Mouse (Mus musculus) left cerebral cortex, adult 8-10 months (tissue): Measurements from ENCODE around the gene Nktr. TPM values are rescaled to one million over a fixed set of nuclear protein-coding genes. Genes with fewer than 3 reads are reported as not detected.

ENCODE experiments used
- DNase-seq, 2 experiments: peaks; one replicate each; pipeline ENCODE4 v3.0.0; 2022; ENCODE audit warnings: low spot score in 2 of 2
- total RNA-seq, 4 experiments: library from RNA; stranded (reverse); gene quantifications; 2 replicates each; pipeline ENCODE4 v1.2.4; 2022

Nktr gene
- total RNA-seq, 4 experiments from 2014 or later: 89.5 to 103 (median 92.6) TPM

DNA sequence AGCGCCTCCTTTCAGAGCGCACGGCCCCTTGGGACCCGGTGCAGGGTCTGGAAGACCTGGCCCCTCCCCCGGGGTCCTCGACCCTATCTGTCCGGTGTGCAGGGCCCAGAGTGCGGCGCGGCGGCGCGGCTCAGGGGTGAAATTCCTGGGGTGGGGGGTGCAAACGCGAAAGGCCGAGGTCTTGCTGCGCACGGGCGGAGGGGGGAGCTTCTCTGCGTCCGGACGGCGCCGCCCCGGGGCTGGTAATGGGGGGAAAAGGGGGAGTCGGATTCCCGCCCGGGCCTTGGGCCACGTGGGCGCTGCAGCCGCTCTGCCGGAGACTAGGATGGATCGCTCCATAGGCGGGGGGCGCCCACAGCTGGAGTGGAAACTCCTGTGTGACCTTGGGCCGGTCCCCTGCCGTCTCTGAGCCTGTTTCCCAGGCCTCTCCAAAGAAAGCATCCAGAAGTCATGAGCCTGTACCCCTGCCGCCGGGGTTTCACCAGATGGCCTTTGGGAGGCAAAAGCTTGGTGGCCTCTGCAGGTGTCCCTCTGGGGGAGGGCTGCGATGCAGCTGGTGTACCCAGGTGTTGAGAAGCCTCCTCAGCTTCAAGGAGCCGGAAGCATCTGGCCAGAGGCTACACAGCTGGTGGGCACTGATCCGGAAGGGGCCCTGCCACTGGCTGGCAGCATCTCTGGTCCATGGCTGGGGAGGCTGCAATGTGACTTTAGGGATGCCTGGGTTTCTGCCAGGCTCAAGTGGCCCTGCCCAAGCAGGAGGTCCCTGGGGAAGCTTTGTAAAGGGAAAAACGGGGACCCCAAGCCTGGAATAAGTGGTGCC, 41.5 kb downstream of the Nktr start:
- peak in 1 of 2 experiments; percentile 65 for DNase-seq

DNA sequence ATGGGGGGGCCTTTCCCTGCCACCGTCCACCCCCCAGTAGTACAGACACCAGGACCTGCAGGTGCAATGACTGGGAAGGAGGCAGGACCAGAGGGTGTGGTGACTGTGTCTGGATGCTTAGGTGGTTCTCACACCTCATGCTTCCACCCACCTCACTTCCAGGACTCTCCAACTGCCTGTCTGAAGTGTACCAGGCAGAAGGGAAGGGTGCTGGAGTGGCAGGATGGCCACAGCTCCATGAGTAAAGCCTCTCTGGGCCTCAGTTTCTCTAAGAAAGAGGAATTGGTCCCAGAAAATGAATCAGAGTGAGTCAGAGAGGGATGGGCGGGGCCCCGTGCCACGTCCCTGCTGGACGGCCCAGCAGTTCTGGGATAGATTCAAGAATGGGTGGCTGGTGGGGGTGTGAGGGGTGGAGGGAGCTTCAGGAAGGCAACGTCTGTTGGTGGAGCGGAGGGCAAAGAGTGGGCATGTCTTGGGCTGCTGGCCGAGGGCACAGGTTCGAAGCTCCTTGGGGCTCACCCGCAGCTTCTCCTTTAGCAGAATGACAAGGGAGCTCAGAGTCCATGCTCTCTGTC, 42.2 kb downstream of the Nktr start:
- DNase-seq: peak in 1 of 2 experiments; percentile 55

DNA sequence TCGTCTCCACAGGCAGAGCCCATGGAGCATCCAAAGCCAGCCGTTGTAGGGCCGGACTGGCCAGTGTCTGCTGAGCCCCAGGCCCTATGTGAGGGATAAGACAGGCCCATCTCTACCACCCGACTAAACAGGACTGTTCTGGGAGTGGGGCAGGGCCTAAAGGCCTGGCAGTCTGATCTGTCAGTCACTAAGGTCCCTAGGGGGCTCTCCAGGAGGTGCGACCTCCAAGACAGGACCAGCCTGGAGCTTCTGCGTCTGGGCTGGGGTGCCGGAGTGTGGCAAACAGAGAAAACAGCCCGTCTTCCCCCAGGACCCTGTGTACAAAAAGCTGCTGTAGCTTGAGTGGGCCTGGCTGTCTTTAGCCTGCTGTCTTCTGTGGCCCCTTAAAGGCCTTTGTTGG, 42.8 kb downstream of the Nktr start:
- DNase-seq: no peak

DNA sequence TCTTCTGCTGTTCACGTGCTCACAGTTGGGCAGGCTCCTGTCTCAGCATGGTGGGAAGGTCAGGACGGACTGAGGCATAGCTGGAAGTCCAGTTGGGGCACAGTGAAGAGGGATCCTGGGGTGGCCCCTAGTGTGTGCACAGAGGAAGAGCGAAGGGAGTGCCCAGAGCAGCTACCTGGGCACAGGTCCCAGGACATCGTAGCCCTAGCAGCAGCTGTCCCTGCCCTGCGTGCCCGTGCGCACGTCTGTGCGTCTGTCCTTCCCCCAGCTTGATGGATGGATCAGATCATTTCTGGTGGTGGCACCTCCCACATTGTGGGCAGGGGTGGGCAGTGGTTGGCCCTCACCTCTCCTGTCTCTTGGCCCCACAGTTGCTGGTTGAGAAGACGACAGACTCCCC, 43.3 kb downstream of the Nktr start:
- peak in 1 of 2 experiments; percentile 23 for DNase-seq

DNA sequence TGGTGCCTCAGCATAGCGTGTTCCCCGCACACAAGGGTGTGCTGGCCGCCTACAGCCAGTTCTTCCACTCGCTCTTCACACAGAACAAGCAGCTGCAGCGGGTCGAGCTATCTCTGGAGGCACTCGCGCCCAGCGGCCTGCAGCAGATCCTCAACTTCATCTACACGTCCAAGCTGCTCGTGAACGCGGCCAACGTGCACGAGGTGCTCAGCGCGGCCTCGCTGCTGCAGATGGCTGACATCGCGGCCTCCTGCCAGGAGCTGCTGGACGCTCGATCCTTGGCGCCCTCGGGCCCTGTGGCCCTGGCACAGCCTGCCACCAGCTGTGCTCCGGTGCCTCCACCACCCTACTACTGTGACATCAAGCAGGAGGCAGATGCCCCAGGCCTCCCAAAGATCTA, 43.8 kb downstream of the Nktr start:
- DNase-seq: peak in 1 of 2 experiments; percentile 33

DNA sequence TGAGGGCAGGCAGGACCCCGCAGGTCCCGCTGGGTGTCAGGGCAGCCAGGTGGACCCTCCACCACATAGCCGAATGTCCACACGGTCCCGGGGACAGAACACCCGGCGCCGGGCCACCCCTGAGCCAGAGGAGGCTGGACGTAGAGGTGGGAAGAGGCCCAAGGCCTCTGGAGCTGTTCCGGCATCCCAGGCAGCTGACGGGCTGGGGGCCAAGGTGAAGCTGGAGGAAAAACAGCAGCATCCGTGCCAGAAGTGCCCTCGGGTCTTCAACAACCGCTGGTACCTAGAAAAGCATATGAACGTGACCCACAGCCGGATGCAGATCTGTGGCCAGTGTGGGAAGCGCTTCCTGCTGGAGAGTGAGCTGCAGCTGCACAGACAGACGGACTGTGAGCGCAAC, 44.7 kb downstream of the Nktr start:
- peak in 1 of 2 experiments; percentile 17 for DNase-seq

DNA sequence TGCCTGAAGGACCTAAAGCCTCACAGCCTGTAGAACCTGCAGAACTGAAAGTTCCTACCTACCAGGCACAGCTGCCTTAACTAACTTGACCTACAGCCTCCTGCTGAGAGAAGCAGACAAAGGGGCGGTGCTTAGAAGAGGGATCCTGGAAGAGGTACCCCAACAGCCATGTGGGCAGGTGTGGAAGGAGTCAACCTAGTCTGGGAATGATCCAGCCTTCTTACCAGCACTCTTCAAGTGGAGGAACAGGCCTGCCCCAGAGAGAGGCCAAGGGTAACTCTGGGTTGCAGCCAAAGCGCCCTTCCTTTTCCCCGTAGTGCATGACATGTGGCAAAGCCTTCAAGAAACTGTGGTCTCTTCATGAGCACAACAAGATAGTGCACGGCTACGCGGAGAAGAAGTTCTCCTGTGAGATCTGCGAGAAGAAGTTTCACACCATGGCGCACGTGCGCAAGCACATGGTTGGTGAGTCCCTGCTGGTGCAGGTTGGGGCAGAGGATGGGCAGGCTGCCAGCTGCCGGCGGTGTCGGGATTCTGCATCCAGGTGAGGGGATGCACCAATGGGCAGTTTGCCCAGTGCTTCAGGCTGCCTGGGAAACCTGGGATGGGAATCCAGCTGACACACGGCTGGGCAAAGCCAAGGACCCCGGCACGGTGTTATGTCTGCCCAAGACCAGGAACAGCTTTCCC, 46.3 kb downstream of the Nktr start:
- DNase-seq: peak in 1 of 2 experiments; percentile 42

DNA sequence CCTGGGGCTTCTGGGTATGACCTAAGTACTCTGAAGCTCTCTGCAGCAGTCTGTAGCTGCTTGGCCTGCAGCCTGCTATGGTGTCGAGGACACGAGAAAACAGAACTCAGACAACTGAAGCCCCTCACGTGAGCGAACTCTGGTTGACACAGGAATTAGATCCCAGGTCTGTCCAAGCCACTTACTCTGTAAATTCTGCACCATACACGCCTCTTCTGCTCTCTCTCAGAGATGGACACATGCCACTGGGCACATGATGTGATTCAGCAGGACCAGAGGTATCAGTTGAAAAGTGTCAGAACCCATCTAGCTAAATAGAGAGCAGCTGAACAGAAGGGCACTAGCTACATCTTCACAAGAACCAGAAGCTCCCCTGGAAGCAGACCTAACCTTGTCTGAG, 53.4 kb downstream of the Nktr start:
- DNase-seq: no peak

DNA sequence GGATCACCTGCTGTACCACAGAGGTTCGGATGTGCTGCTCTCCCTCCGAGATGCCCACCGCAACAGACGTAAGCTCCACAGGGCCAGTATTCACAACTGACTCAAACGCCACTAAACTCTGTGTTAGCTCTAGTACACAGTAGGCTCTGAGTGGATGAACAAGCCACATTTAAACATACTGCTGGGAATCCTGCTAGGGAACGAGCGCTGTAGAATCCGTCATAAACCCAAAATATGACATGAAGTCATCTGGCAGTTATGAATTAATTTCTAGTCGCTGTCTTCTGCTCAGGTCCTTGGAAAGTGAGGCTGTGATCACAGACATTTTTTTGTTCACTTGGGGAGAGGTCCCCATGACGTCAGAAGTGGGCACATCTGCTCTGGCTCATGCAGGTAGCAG, 57.0 kb downstream of the Nktr start:
- DNase-seq: no peak

DNA sequence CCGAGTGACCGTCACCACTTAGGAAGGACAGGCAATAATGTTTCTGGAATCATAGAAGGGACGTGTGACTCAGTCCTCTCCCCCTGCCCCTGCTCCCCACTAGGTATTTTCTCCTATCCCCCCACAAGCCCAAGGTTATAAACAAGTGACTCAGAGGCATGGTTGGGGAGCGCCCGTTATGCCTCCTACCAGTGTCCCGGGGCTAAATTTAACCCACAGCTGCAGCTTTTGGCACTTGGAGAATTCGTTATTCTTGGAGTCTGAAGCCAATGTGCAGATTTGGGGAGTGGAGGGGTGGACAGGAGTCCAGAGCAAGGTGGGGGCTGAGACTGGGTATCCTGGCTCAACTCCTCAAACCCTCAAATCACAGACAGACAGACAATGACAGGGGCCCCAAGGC, 57.5 kb downstream of the Nktr start:
- DNase-seq: peak in 1 of 2 experiments; percentile 74

DNA sequence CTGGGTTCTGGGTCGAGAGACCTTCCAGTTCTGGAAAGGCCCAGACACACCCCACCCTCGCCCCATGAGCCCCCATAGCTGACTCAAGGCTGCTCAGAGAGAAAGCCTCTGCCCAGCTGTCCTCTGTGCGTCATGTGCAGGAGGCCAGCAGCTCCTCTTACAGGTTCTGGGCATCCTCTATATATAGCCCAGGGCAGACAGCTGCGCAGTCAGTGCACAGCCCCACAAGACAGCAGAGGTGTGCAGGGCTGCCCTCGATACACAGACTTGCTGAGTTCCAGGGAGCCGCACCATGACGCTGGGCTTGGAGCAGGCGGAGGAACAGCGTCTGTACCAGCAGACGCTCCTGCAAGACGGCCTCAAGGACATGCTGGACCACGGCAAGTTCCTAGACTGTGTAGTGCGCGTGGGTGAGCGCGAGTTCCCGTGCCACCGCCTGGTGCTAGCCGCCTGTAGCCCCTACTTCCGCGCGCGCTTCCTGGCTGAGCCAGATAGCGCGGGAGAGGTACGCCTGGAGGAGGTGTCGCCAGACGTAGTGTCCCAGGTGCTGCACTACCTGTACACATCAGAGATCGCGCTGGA, 58.6 kb downstream of the Nktr start, which contains the start of gene Klhl40:
Gene Klhl40, plus strand, starts transcription at position 124 of the 582 bp plus-strand sequence.
- peak in 1 of 2 experiments; percentile 77 for DNase-seq

DNA sequence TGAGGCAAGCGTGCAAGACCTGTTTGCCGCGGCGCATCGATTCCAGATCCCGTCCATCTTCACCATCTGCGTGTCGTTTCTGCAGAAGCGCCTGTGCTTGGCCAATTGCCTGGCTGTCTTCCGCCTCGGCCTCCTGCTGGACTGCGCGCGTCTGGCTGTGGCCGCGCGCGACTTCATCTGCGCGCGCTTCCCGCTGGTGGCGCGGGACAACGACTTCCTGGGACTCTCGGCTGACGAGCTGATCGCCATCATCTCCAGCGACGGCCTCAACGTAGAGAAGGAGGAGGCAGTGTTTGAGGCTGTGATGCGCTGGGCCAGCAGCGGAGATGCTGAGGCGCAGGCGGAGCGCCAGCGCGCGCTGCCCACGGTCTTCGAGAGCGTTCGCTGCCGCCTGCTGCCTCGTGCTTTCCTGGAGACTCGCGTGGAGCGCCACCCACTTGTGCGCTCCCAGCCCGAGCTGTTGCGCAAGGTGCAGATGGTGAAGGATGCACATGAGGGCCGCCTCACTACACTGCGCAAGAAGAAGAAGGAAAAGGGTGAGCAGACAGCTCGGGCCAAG, 59.2 kb downstream of the Nktr start:
- peak; percentile 57 to 90 for DNase-seq

DNA sequence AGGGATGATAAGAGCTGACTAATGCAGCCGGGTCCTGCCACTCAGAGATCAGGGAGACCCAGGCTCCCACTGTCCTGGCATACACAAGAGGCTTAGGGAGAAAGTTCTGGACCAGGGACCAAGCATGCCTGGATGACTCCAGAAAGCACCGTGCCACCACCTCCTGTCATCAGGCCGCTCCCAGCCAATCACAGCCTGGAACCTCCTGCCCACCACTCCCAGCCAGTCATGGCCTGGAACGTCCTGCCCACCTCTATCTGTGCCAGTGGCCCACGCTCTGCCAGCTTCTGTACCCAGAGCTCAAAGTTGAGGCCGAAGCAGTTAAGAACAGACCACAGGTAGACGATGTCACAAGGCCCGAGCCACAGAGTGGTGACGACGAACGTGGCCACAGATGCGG, 65.8 kb downstream of the Nktr start:
- no peak for DNase-seq

DNA sequence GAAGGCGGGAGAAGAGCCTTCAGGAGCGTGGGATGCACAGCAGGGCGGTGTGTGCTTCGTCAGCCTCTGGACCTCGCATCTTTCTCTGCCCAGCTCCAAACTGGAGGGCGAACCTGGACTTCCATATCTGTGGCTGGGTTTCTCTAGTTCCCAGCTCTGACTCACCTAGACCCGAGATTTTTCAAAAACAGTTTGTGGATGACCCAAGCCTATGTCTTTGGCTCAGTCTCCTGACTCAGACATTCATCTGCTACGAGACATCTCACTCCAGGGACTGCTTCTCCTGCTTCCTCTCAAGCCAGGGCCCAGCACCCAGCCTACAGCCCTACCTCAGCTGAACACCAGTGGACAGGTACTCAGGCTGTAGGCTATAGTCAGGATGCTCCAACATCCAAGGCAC, 66.3 kb downstream of the Nktr start:
- no peak for DNase-seq

DNA sequence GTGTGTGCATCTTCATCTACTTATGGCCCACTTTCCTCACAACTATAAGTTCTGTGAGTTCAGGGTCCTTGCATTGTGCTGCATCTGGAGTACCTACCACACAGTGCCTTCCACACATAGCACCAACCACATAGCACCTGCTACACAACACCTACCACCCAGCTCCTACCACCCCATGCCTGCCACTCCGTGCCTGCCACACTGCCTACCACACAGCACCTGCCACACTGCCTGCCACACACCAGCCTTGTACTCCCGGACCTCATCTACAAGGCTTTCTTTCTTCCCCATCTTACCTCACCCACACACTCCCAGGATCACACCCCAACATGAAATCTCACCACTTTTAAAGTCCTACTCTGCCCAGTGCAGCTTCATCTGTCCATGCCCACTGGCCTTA, 67.4 kb downstream of the Nktr start:
- no peak for DNase-seq

DNA sequence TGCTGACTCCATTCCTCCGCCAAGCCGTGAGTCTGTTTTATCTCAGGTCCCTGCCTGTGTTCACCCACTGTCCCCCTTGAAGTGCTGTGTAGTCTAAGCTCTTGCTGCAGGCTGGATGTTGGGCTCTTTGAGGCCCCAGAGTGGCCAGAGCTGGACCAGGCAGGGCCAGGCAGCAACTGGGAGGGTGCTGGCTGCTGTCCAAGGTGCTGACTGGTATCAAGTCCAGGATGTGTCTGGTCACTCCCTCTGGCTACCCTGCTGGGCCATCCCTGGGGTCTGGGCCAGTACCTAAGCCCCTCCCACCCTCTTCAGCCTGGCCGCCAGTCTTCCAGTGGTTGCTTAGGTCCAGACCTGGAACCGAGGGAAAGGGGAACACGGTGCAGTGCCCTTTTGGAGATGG, 72.2 kb downstream of the Nktr start:
- DNase-seq: peak in 1 of 2 experiments; percentile 60

DNA sequence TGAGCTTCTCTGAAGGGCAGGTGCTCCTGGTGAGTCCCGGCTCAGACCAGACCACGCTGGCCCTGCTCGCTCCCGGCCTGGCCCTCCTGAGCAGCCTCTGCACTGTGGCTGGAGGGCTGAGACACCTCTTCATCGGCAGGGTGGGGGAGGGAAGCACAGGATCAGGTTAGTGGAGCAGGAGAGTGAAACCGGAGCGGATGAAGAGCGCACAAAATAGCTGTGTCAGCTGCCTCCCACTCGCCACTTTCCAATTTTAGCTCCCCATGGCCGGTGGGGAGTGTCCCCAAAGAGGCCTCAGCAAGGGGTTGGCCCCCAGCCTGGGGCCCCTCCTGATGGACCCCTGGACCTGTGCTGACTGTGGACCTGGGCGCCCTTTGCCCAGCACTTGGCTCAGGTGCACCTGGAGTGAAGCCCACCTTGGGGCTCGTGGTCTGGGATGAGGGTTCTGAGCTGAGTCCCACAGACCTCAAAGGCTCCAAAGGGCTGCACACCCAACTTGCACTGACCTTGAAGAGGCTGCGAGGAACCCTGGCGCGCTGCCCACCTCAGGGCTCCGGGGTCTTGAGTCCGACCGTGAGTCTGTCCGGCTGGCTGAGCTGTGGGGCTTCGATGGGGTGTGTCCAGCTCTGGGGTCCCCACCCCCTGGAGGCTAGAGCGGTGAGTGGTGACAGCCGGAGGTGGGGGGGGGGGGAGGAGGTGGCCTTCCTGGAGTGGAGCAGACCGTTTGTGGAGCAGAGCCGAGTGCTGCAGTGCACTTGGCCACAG, 73.0 kb downstream of the Nktr start, which contains the start of gene Hhatl:
Gene Hhatl, minus strand, starts transcription at position 751 of the 765 bp plus-strand sequence.
- DNase-seq: no peak

DNA sequence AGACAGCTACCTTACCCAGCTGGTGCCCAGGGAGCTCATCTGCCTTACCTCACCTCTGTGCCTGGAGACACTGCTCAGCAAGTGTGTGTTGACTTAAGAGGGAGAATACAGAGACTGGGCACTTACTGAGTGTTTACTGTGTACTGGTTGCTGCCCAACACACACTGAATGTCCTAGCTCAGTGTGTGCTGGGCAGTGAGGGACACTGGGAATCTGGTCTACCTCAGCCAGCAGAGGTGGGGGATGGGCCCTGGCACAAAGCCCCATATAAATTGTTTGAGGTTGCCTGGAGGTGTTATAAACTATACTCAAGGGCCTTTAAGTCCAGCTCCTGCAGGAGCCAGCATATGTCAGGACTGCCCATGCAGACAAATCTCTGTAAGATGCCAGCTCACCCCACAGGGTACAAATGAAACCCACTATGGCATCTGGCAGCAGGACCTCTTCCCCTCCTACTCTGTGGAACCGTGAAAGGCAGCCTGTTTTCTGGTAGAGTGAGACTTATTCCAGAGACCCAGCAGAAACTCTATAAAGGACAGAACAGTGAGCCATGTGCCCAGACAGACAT, 76.1 kb downstream of the Nktr start:
- no peak for DNase-seq

DNA sequence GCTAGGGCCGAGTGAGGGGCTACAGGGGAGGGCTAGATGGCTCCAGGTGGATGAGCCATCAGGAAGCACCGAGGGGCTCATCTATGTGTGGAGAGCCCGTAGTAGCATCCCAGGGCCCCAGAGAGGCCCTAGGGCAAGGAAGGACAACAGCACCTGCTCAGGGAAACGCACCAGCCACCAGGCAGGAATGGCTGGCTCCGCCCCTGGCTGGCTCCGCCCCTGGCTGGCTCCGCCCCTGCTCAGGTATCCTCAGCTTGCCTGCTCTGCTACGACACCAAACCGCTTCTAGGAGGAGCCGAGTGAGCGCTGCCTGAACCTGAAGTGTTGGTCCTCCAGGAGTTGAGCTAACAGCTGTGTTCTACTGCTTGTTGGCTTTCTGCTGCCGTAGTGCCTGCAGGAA, 78.8 kb downstream of the Nktr start:
- DNase-seq: no peak

DNA sequence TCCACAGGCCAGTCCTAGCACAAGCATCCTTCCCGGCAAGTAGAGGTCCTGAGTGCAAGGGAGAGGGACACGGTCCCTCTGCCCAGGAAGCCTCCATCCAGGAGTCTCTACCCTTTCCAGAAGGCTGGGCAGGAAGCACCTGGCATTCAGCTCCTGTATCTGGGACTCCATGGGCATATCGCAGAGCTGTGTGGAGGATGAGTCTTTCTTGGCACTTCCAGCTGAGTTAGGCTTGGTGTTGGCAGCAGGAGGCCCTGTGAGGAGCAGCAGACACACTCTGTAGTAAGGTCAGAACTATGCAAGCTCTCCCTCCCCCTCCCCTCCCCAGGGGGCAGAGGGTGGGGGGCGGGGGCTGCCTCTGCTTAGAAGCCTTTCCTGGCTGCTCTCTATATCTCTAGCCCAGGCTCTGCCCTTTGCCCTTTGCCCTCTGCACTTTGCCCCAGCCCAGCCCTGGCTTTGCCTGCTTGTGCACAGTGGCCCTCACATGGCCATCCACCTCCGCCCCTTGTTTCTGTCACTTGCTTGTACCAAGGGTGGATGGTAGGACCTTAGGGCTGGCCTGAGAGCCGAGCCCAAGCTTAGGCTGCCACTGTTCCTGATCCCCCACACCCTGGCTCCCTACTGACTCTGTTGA, 80.0 kb downstream of the Nktr start:
- DNase-seq: no peak
